Mouse (Mus musculus) ovary, adult 10 weeks (tissue): ENCODE measurements around the gene Grik4. TPM values are rescaled to one million over a fixed set of nuclear protein-coding genes. Genes with fewer than 3 reads are reported as not detected.

Experiments
- polyA plus RNA-seq: library from polyadenylated mRNA; stranded (reverse); fragments of 350-450 nt; fragmentation: Illumina TruSeq; extraction: RNeasy Lipid Tissue Mini Kit (QIAGEN cat#74804); gene quantifications from one replicate; pipeline ENCODE4 v1.2.3, GENCODE M21; 2014

Gene Grik4
- polyA plus RNA-seq = 0.06 TPM

DNA sequence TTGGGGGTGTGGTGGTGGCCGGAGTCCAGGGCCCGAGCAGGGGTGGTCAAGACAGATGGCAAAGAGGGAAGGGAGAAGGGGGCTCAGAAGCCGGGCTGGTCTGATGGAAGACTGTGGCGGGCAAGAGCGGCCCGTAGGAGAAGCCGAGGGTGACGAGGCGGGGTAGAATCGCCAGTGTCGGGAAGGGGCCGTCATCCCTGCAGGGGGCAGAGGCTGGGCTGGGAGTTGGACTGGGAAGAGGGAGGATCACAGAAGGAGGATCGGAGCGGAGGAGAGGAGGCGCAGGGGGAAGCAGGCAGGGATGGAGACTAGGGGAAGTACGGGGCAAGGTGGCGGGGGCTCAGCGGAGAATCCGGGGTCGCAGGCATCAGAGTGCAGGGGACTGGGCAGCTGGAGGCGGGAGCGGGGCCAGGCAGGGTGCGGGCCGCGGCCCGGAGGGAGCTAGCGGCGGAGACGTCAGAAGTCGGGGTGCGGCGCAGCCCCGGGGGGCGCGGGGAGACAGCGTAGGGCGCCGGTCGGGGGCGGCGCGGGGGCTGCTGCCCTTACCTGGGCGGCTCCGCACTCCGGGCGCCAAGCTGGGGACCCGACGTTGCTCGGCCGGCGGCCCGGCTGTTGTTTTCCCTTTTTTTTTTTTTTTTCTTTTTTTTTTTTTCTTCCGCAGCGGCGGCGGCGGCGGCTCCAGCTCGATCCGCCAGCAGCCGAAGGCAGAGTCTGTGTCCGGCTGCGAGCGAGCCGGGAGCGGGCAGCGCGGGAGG lies at the start of gene Grik4:
Gene Grik4 (minus strand): TSS at position 713 of the 755 bp plus-strand sequence.

DNA sequence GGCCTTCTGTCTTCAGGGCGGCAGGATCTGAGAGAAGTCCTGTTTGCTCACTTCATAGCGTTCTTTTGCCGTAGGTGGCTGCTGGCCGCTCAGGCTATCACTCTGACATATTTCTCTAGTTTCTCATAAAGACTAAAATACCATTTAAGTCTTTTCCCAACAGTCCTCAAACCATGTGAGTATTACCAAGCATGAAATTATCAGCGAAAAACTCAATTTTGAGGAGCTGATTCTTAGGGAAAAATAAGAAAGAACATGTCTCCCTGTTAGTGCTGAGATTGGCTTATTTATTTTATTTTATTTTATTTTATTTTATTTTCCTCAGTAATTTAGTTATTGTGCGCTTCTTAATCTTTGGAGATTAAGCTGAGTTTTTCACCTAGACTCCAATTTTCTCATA lies 436.6 kb downstream of the Grik4 start, which contains the start of gene Tbcel:
Gene Tbcel (minus strand): TSS at position 101 of the 400 bp plus-strand sequence.

Other genes with a start within 250 kb of the Grik4 start
- gene Arhgef12, start 162.7 kb upstream of the Grik4 start, polyA plus RNA-seq = 81.1 TPM
- gene Tmem136, start 172.1 kb upstream of the Grik4 start, polyA plus RNA-seq = 12.2 TPM